Mouse (Mus musculus): ENCODE data around the gene Lrrk1. TPM values are rescaled to one million over a fixed set of nuclear protein-coding genes. Genes with fewer than 3 reads are reported as not detected.

Lrrk1 gene
- 100 to 1,000 TPM; 106 to 117 TPM for total RNA-seq (2023)

GRCm38 (mm10) chr7:66387813-66388521 lies at the start of gene Lrrk1:
Lrrk1 (minus strand) TSS chr7:66388350.

GRCm38 (mm10) chr7:66427437-66428161 lies 39.4 kb upstream of the Lrrk1 start, which contains the start of gene Aldh1a3:
Aldh1a3 (minus strand) TSS chr7:66427517.

GRCm38 (mm10) chr7:66365904-66366303 lies 22.2 kb downstream of the Lrrk1 start, which contains the start of gene Gm10974:
Gm10974 (plus strand) TSS chr7:66365905.

Other genes starting within 250 kb of the Lrrk1 start
- gene Gm10974, start 22.4 kb downstream of the Lrrk1 start, total RNA-seq (2023): not detected
- not detected for gene Aldh1a3, start 39.2 kb upstream of the Lrrk1 start, total RNA-seq (2023)

Data from monocyte, adult 59 days (primary cell).